Mouse (Mus musculus): ENCODE measurements at regions not wholly inside any gene's neighbourhood (a gene's known extent, or its start where the extent isn't known, plus 50 kb on each side); places are given as distances from the start of the nearest gene placed in this dataset.

DNA sequence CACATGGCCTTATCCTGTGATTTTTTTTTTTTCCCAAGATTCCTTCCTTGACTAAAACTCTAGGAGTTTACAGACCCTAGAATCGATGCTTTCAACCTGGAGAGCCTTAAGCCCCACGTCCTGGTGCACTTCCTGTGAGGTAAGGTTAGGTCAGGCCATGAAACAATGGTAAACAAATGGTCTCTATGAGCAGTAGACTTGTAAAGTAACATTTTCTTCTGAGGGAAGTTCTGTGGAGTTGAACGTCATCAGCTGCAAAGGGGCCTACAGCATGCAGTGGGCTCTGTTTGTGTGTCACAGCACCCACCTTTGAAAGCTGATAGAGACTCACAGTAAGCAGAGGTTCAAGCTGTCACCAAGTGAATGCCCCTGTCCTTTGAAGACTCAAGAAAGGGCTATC lies 87.3 kb upstream of the Eomes start:
- Histone ChIP-seq H3K36me3 (ENCODE audit: control insufficient read depth, insufficient read depth, low read length, poor library complexity, severe bottlenecking) (no peaks in the 10 kb centered on the region), H3K4me3 (ENCODE audit: low read depth, low read length) (no peak overlapping the region), H3K27me3 (ENCODE audit: control insufficient read depth, insufficient read depth, low read length, poor library complexity, severe bottlenecking) (no peaks in the 10 kb centered on the region), H3K27ac (ENCODE audit: insufficient read depth, low read length) (no peak overlapping the region), H3K9ac (ENCODE audit: low read depth, poor library complexity, severe bottlenecking) (no peak overlapping the region), H3K4me1 (ENCODE audit: control insufficient read depth, insufficient read depth, low read length) (peaks cover 3% of the 10 kb centered on the region), H3K9me3 (replicated peaks; ENCODE audit: control insufficient read depth, insufficient read depth, low read length, poor library complexity, severe bottlenecking) (no peaks in the 10 kb centered on the region)
- no peak for TF ChIP-seq POLR2A (IDR thresholded peaks at IDR 0.05; ENCODE audit: insufficient read depth, low read length)
- TF ChIP-seq EP300 (IDR thresholded peaks at IDR 0.05; ENCODE audit: insufficient read depth, low read depth, low read length), result no peak
- no peak for TF ChIP-seq CTCF (IDR thresholded peaks at IDR 0.05; ENCODE audit: low read depth, low read length)

GRCm38 (mm10) chr9:118391715-118392114 lies 86.3 kb upstream of the Eomes start:
- Histone ChIP-seq H3K9me3 (replicated peaks; ENCODE audit: control insufficient read depth, insufficient read depth, low read length, poor library complexity, severe bottlenecking) (no peaks in the 10 kb centered on the region), H3K4me1 (ENCODE audit: control insufficient read depth, insufficient read depth, low read length) (peaks cover 4% of the 10 kb centered on the region), H3K27ac (ENCODE audit: insufficient read depth, low read length) (no peak overlapping the region), H3K36me3 (ENCODE audit: control insufficient read depth, insufficient read depth, low read length, poor library complexity, severe bottlenecking) (no peaks in the 10 kb centered on the region), H3K27me3 (ENCODE audit: control insufficient read depth, insufficient read depth, low read length, poor library complexity, severe bottlenecking) (no peaks in the 10 kb centered on the region), H3K9ac (ENCODE audit: low read depth, poor library complexity, severe bottlenecking) (no peak overlapping the region), H3K4me3 (ENCODE audit: low read depth, low read length) (no peak overlapping the region)
- TF ChIP-seq CTCF (IDR thresholded peaks at IDR 0.05; ENCODE audit: low read depth, low read length) (peak; percentile 64), POLR2A (IDR thresholded peaks at IDR 0.05; ENCODE audit: insufficient read depth, low read length) (no peak)

DNA sequence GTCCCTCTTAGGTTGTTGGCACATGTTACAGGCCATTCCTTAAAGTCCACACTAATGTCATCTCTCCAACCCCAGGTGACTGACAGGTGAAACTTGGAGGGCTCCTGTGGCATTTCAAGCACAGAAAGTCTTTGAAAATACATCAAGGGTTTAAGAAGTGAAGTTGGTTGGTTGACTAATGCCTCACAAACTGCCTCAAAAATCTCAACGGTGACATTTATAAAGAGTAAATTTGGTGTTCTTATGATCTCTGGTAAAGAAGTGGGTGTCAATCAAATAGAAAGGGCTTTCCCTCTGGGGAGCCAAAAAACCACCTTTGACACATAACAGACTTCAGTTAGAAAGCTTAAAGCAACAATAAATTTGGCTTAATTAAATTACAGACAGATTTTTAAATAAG lies 85.2 kb upstream of the Eomes start:
- no peak for TF ChIP-seq POLR2A (IDR thresholded peaks at IDR 0.05; ENCODE audit: insufficient read depth, low read length)
- no peak for TF ChIP-seq EP300 (IDR thresholded peaks at IDR 0.05; ENCODE audit: insufficient read depth, low read depth, low read length)
- TF ChIP-seq CTCF (IDR thresholded peaks at IDR 0.05; ENCODE audit: low read depth, low read length), result no peak
- no peak overlapping the region for H3K4me3 ChIP-seq (ENCODE audit: low read depth, low read length)
- H3K27me3 ChIP-seq (ENCODE audit: control insufficient read depth, insufficient read depth, low read length, poor library complexity, severe bottlenecking), result no peaks in the 10 kb centered on the region
- no peak overlapping the region for H3K27ac ChIP-seq (ENCODE audit: insufficient read depth, low read length)
- no peaks in the 10 kb centered on the region for H3K9me3 ChIP-seq (replicated peaks; ENCODE audit: control insufficient read depth, insufficient read depth, low read length, poor library complexity, severe bottlenecking)
- peaks cover 11% of the 10 kb centered on the region for H3K4me1 ChIP-seq (ENCODE audit: control insufficient read depth, insufficient read depth, low read length)
- H3K36me3 ChIP-seq (ENCODE audit: control insufficient read depth, insufficient read depth, low read length, poor library complexity, severe bottlenecking), result no peaks in the 10 kb centered on the region
- no peak overlapping the region for H3K9ac ChIP-seq (ENCODE audit: low read depth, poor library complexity, severe bottlenecking)

GRCm38 (mm10) chr9:118393567-118393966 lies 84.4 kb upstream of the Eomes start:
- no peaks in the 10 kb centered on the region for H3K9me3 ChIP-seq (replicated peaks; ENCODE audit: control insufficient read depth, insufficient read depth, low read length, poor library complexity, severe bottlenecking)
- H3K9ac ChIP-seq (ENCODE audit: low read depth, poor library complexity, severe bottlenecking), result no peak overlapping the region
- H3K27me3 ChIP-seq (ENCODE audit: control insufficient read depth, insufficient read depth, low read length, poor library complexity, severe bottlenecking), result no peaks in the 10 kb centered on the region
- H3K4me3 ChIP-seq (ENCODE audit: low read depth, low read length), result no peak overlapping the region
- TF ChIP-seq EP300 (IDR thresholded peaks at IDR 0.05; ENCODE audit: insufficient read depth, low read depth, low read length) (no peak), CTCF (IDR thresholded peaks at IDR 0.05; ENCODE audit: low read depth, low read length) (no peak), POLR2A (IDR thresholded peaks at IDR 0.05; ENCODE audit: insufficient read depth, low read length) (no peak)
- H3K4me1 ChIP-seq (ENCODE audit: control insufficient read depth, insufficient read depth, low read length), result peaks cover 13% of the 10 kb centered on the region
- no peaks in the 10 kb centered on the region for H3K36me3 ChIP-seq (ENCODE audit: control insufficient read depth, insufficient read depth, low read length, poor library complexity, severe bottlenecking)
- no peak overlapping the region for H3K27ac ChIP-seq (ENCODE audit: insufficient read depth, low read length)

DNA sequence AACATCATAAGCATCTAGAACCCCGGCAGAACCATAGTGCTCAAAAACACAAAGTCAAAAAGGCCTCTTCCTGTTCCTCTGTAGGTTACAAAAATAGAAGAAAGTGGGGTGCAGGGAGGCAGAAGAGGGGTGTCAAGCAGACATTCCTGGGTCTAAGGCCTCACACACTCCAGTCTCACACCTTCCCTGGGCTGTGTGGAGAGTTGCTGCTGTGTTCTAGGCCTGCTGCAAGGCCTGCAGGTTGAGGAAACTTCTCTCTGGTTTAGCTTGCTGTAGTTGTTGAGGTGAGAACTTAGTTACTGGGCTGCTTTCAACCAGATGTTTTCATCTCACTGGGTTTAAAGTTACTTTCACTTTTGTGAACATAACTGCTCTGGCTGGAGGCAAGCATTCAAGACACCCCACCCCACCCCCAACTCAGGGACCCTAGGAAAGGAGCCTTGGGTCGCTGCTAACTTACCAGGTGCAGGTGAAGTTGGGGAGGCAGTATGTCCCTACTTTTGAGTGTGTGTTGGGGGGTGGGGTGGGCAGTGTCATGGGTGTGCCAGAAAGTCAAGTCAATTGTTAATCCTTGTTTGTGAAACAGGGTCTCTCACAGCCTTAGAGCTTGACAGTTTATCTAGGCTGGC lies 81.5 kb upstream of the Eomes start:
- Histone ChIP-seq H3K27me3 (ENCODE audit: control insufficient read depth, insufficient read depth, low read length, poor library complexity, severe bottlenecking) (no peaks in the 10 kb centered on the region), H3K9me3 (replicated peaks; ENCODE audit: control insufficient read depth, insufficient read depth, low read length, poor library complexity, severe bottlenecking) (no peaks in the 10 kb centered on the region), H3K4me1 (ENCODE audit: control insufficient read depth, insufficient read depth, low read length) (peaks cover 10% of the 10 kb centered on the region), H3K36me3 (ENCODE audit: control insufficient read depth, insufficient read depth, low read length, poor library complexity, severe bottlenecking) (no peaks in the 10 kb centered on the region), H3K4me3 (ENCODE audit: low read depth, low read length) (no peak overlapping the region), H3K9ac (ENCODE audit: low read depth, poor library complexity, severe bottlenecking) (no peak overlapping the region), H3K27ac (ENCODE audit: insufficient read depth, low read length) (no peak overlapping the region)
- TF ChIP-seq EP300 (IDR thresholded peaks at IDR 0.05; ENCODE audit: insufficient read depth, low read depth, low read length), result no peak

GRCm38 (mm10) chr9:118400520-118400919 lies 77.5 kb upstream of the Eomes start:
- Histone ChIP-seq H3K4me3 (ENCODE audit: low read depth, low read length) (no peak overlapping the region), H3K36me3 (ENCODE audit: control insufficient read depth, insufficient read depth, low read length, poor library complexity, severe bottlenecking) (peaks cover 5% of the 10 kb centered on the region), H3K9ac (ENCODE audit: low read depth, poor library complexity, severe bottlenecking) (no peak overlapping the region), H3K4me1 (ENCODE audit: control insufficient read depth, insufficient read depth, low read length) (peaks cover 10% of the 10 kb centered on the region), H3K27me3 (ENCODE audit: control insufficient read depth, insufficient read depth, low read length, poor library complexity, severe bottlenecking) (no peaks in the 10 kb centered on the region), H3K9me3 (replicated peaks; ENCODE audit: control insufficient read depth, insufficient read depth, low read length, poor library complexity, severe bottlenecking) (peaks cover 5% of the 10 kb centered on the region), H3K27ac (ENCODE audit: insufficient read depth, low read length) (no peak overlapping the region)
- no peak for TF ChIP-seq CTCF (IDR thresholded peaks at IDR 0.05; ENCODE audit: low read depth, low read length)
- TF ChIP-seq POLR2A (IDR thresholded peaks at IDR 0.05; ENCODE audit: insufficient read depth, low read length), result no peak
